Mouse (Mus musculus) ES-E14 (cell line): ENCODE results near the gene Pdcd5. TPM values are rescaled to one million over a fixed set of nuclear protein-coding genes. Genes with fewer than 3 reads are reported as not detected.

Source experiments
- DNase-seq: peaks from one replicate; pipeline ENCODE4 v3.0.0-alpha.2; 2013; ENCODE audit warnings: low read depth, low spot score
- H3K27ac ChIP-seq: 2 replicates; pipeline ENCODE4 v1.5.1; 2012; ENCODE audit warnings: low read depth, mild to moderate bottlenecking, low read length, moderate library complexity, mixed read lengths; ENCODE audit not compliant: poor library complexity, insufficient read depth, severe bottlenecking
- H3K36me3 ChIP-seq: 2 replicates; pipeline ENCODE4 v1.6.1; 2012; ENCODE audit warnings: mild to moderate bottlenecking, low read length, moderate library complexity, mixed read lengths; ENCODE audit not compliant: control insufficient read depth, poor library complexity, insufficient read depth, severe bottlenecking
- H3K4me1 ChIP-seq, 2 experiments: fragments of 150-350 bp in 1 of 2; sonication (generic) in 1 of 2; 2 replicates each; pipeline ENCODE4 v1.6.1; 2012; ENCODE audit warnings: low read length in 2 of 2, mild to moderate bottlenecking in 1 of 2, mixed read lengths in 1 of 2; ENCODE audit not compliant: control insufficient read depth in 2 of 2, insufficient read depth in 2 of 2, poor library complexity in 1 of 2
- H3K4me3 ChIP-seq, 2 experiments: fragments of 150-350 bp in 1 of 2; sonication (generic) in 1 of 2; 2 replicates each; pipeline ENCODE4 v1.5.1; 2012; ENCODE audit warnings: low read length in 2 of 2, low read depth in 1 of 2, mild to moderate bottlenecking in 1 of 2, mixed read lengths in 1 of 2; ENCODE audit not compliant: insufficient read depth in 1 of 2, poor library complexity in 1 of 2, severe bottlenecking in 1 of 2
- H3K9ac ChIP-seq: 2 replicates; pipeline ENCODE4 v1.6.1; 2012; ENCODE audit warnings: low read depth, mild to moderate bottlenecking, low read length, mixed read lengths; ENCODE audit not compliant: poor library complexity, insufficient read depth, severe bottlenecking
- H3K9me3 ChIP-seq: fragments of 150-350 bp; sonication (generic); 2 replicates; pipeline ENCODE4 v1.6.1; 2012; ENCODE audit warnings: low read depth, mild to moderate bottlenecking, low read length; ENCODE audit not compliant: control insufficient read depth, insufficient read depth
- CHD2 ChIP-seq: IDR thresholded peaks from 2 replicates; pipeline ENCODE4 v1.6.1; 2014; ENCODE audit warnings: mild to moderate bottlenecking, low read depth, low read length, inconsistent platforms
- HCFC1 ChIP-seq: IDR thresholded peaks from 2 replicates; pipeline ENCODE4 v1.6.1; 2012; ENCODE audit warnings: low read length, inconsistent platforms, borderline replicate concordance; ENCODE audit not compliant: insufficient read depth
- MAFK ChIP-seq: IDR thresholded peaks from 2 replicates; pipeline ENCODE4 v1.6.1; 2014; ENCODE audit warnings: mild to moderate bottlenecking, low read depth, low read length, inconsistent platforms; ENCODE audit not compliant: insufficient read depth
- ZC3H11A ChIP-seq: IDR thresholded peaks from 2 replicates; pipeline ENCODE4 v1.6.1; 2012; ENCODE audit warnings: low read depth, mild to moderate bottlenecking, inconsistent platforms, low read length, borderline replicate concordance
- ZNF384 ChIP-seq: IDR thresholded peaks from 2 replicates; pipeline ENCODE4 v1.6.1; 2012; ENCODE audit warnings: low read depth, low read length, inconsistent platforms
- in situ Hi-C, 2 experiments: fragments of 600-800 bp; cut with MboI; formaldehyde crosslinking; loops; one replicate each; pipeline ENCODE4 v1.15.1; 2025; ENCODE audit warnings: low sequenced_read_pairs in 2 of 2, inconsistent platforms in 1 of 2; ENCODE audit not compliant: unreplicated experiment in 2 of 2
- total RNA-seq: library from RNA; depleted of rRNA; stranded (reverse); fragments of 300-350 nt; gene quantifications from 2 replicates; pipeline ENCODE4 v1.2.3, GENCODE M21; 2012

The Pdcd5 gene
- total RNA-seq, 1 experiment, result 164 TPM

- Histone ChIP-seq H3K36me3 (peaks cover 40% of the 10 kb centered on the region), H3K27ac (no peak overlapping the region), H3K9me3 (no peaks in the 10 kb centered on the region), H3K9ac (no peak overlapping the region), H3K4me3 (no peak overlapping the region), H3K4me1 (no peaks in the 10 kb centered on the region)
- in situ Hi-C loops, result no loop called here
- no peak for DNase-seq
- TF ChIP-seq CHD2 (no peak), ZNF384 (no peak), ZC3H11A (no peak), HCFC1 (no peak), MAFK (no peak)
Observed at GRCm38 (mm10) chr7:35636874-35637273, 10.4 kb downstream of the Pdcd5 start.

DNA sequence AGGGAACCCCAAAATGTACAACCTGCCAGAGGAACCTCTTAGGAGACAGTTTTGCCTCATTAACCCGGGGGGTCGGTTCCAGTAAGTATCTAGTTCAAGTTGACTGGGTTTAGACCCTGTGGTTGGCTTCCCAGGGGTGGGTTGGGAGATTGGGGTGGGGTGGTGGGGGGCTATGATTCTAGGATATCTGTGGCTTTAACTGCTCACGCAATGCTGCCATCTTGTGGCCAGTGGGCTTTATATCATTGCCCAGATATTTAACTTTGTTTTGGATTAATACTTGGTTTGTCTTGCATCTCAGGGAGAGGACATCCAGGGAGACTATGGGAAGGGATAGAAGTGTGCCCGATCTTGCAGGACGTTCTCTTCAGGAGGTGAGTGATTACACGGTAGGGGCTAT is 11.1 kb downstream of the Pdcd5 start:
- H3K9me3 ChIP-seq, result no peaks in the 10 kb centered on the region
- TF ChIP-seq ZNF384 (no peak), MAFK (no peak), ZC3H11A (no peak), HCFC1 (no peak), CHD2 (no peak)
- H3K4me1 ChIP-seq, result peaks cover 0 to 2% of the 10 kb centered on the region in 2 experiments; a peak in 1 of 4 replicates
- in situ Hi-C loops, result no loop called here
- H3K36me3 ChIP-seq, result peaks cover 38% of the 10 kb centered on the region
- no peak for DNase-seq
- no peak overlapping the region for H3K27ac ChIP-seq
- no peak overlapping the region for H3K9ac ChIP-seq
- no peak overlapping the region for H3K4me3 ChIP-seq

DNA sequence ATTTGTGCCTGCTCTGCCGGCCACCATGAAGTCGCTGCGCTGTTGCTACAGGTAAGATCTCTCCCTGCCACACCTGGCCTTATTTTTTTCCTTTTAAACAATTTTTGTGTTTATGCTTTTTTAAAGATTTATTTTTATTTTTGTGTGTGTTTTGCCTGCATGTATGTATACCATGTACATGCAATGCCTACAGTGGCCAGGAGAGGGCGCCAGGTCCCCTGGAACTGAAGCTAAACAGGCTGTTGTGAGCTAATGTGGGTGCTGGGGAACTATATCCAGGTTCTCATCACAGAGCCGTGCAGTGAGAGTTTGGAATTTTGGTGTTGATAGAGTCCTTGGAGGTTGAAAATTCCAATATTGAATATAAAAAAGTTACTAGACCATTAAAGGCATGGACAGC is 18.8 kb downstream of the Pdcd5 start:
- in situ Hi-C loops, result no loop called here
- peaks cover 17% of the 10 kb centered on the region; the same call in 1 of the 2 replicates for H3K36me3 ChIP-seq

GRCm38 (mm10) chr7:35627371-35627770 is 19.9 kb downstream of the Pdcd5 start:
- H3K4me1 ChIP-seq, result peaks cover 0 to 10% of the 10 kb centered on the region in 2 experiments; a peak in 1 of 4 replicates
- H3K9me3 ChIP-seq, result no peaks in the 10 kb centered on the region
- H3K27ac ChIP-seq, result no peak overlapping the region
- H3K36me3 ChIP-seq, result peaks cover 17% of the 10 kb centered on the region; the same call in 1 of the 2 replicates
- H3K9ac ChIP-seq, result no peak overlapping the region
- TF ChIP-seq ZC3H11A (no peak), MAFK (no peak)
- no peak for DNase-seq
- H3K4me3 ChIP-seq, result no peak overlapping the region
- in situ Hi-C loops, result no loop called here

More for the DNA sequence above, 18.8 kb downstream of the Pdcd5 start:
- no peaks in the 10 kb centered on the region for H3K9me3 ChIP-seq
- TF ChIP-seq CHD2, result no peak
- no peak for TF ChIP-seq HCFC1
- no peak for TF ChIP-seq ZNF384
- no peak for TF ChIP-seq ZC3H11A
- TF ChIP-seq MAFK, result no peak
- no peak overlapping the region for H3K9ac ChIP-seq
- H3K4me1 ChIP-seq, result peaks cover 0 to 10% of the 10 kb centered on the region in 2 experiments; a peak in 1 of 4 replicates
- H3K4me3 ChIP-seq, result no peak overlapping the region
- no peak overlapping the region for H3K27ac ChIP-seq
- no peak for DNase-seq

GRCm38 (mm10) chr7:35626038-35626437 is 21.3 kb downstream of the Pdcd5 start:
- H3K4me3 ChIP-seq, result no peak overlapping the region
- in situ Hi-C loops, result no loop called here
- peaks cover 0 to 6% of the 10 kb centered on the region in 2 experiments; a peak in 1 of 4 replicates for H3K4me1 ChIP-seq
- H3K9ac ChIP-seq, result no peak overlapping the region
- TF ChIP-seq MAFK (no peak), CHD2 (no peak), ZC3H11A (no peak), HCFC1 (no peak)
- H3K9me3 ChIP-seq, result no peaks in the 10 kb centered on the region
- DNase-seq, result no peak
- peaks cover 13% of the 10 kb centered on the region; the same call in 1 of the 2 replicates for H3K36me3 ChIP-seq
- no peak overlapping the region for H3K27ac ChIP-seq
